Mouse (Mus musculus) lung, adult 2 months (tissue): ENCODE measurements around the gene Nacc1.

Source experiments
- CTCF ChIP-seq: fragments of 200-500 bp; IDR thresholded peaks from 2 replicates; pipeline ENCODE4 v1.5.1; 2011; ENCODE audit warnings: mild to moderate bottlenecking, low read length, control low read depth; ENCODE audit not compliant: insufficient read depth
- POLR2A ChIP-seq: fragments of 200-500 bp; IDR thresholded peaks from 2 replicates; pipeline ENCODE4 v1.6.1; 2011; ENCODE audit warnings: low read depth, mild to moderate bottlenecking, control low read depth, low read length, borderline replicate concordance; ENCODE audit errors: extremely low read depth

DNA sequence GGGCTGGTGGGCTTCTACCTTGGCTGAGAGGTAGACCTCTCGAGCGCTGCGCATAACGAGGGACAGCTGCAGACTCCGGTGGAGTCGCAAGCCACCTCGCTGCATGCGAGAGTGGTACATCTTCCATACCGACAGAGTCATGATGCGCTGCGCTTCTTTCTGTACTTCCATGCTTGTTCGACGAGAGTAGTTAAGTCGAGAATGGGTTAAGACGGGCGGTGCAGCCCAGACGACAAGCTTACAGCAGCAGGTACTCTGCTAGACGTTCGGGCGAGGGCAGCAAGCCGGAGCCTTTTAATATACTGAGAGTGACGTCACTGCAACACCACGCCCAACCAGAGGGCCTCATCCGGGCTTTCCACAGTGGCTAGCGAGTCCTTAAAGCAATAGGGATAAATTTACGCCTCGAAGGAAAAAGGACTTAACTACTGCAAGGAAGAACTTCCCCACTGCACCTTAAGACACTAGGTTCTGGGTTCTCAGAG lies 25.0 kb downstream of the Nacc1 start, which contains the start of gene Ier2:
- no peak for TF ChIP-seq CTCF
- TF ChIP-seq POLR2A, result peak; percentile 100
